Mouse (Mus musculus): Measurements from ENCODE around the gene Eipr1. TPM values are rescaled to one million over a fixed set of nuclear protein-coding genes. Genes with fewer than 3 reads are reported as not detected.

Eipr1 gene
- polyA plus RNA-seq, 1 experiment: 4.5 TPM

GRCm38 (mm10) chr12:28803043-28803442 lies 51.4 kb downstream of the Eipr1 start:
- H3K4me3 ChIP-seq (replicated peaks): peak overlapping the region; percentile 51
- no peaks in the 10 kb centered on the region for H3K9me3 ChIP-seq (ENCODE audit: control insufficient read depth, low read length)
- H3K36me3 ChIP-seq (ENCODE audit: control insufficient read depth): peaks cover 20% of the 10 kb centered on the region
- H3K27me3 ChIP-seq (ENCODE audit: control insufficient read depth): no peaks in the 10 kb centered on the region
- TF ChIP-seq GATA1 (IDR thresholded peaks at IDR 0.05; ENCODE audit: low read length) (no peak), TAL1 (IDR thresholded peaks at IDR 0.05; ENCODE audit: low read length) (no peak)
- peaks cover 80% of the 10 kb centered on the region for H3K4me1 ChIP-seq (ENCODE audit: control insufficient read depth)

- H3K36me3 ChIP-seq (ENCODE audit: control insufficient read depth): peaks cover 20% of the 10 kb centered on the region
- TF ChIP-seq GATA1 (IDR thresholded peaks at IDR 0.05; ENCODE audit: low read length) (peak; percentile 99), TAL1 (IDR thresholded peaks at IDR 0.05; ENCODE audit: low read length) (peak; percentile 97)
- H3K4me1 ChIP-seq (ENCODE audit: control insufficient read depth): peaks cover 94% of the 10 kb centered on the region
- H3K27me3 ChIP-seq (ENCODE audit: control insufficient read depth): no peaks in the 10 kb centered on the region
- no peaks in the 10 kb centered on the region for H3K9me3 ChIP-seq (ENCODE audit: control insufficient read depth, low read length)
- peak overlapping the region; percentile 53 for H3K4me3 ChIP-seq (replicated peaks)
These were observed 53.2 kb downstream of the Eipr1 start for GRCm38 (mm10) chr12:28804558-28805481.

DNA sequence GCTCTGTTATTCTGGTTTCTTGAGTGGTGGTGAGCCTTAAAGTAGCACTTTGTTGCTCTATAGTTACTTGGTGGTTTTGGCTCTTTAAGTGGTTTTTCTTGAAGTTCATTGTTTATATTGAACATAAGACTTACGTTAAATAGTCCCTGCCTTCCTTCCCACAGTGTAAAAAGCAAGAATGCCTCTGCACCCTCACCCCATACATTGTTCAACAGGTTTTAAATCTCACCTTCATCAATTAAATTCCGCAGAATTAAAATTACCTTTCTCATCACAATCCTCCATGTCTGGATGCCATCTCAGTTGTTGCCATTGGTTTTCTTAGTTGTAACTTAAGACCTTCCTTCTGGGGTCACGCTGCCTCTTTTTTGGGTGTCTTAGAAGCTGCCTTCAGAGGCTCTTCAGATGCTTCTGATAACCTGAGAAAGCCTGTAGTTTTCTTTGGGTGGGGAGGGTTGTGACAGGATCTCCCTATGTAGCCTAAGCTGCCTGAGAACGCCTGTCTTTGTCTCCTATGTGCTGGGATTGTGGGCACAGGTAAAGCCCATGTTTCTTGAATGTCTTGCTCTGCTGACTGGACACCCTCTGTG lies 57.3 kb downstream of the Eipr1 start:
- no peaks in the 10 kb centered on the region for H3K9me3 ChIP-seq (ENCODE audit: control insufficient read depth, low read length)
- H3K27me3 ChIP-seq (ENCODE audit: control insufficient read depth): no peaks in the 10 kb centered on the region
- peaks cover 97% of the 10 kb centered on the region for H3K4me1 ChIP-seq (ENCODE audit: control insufficient read depth)
- TF ChIP-seq GATA1 (IDR thresholded peaks at IDR 0.05; ENCODE audit: low read length) (no peak), TAL1 (IDR thresholded peaks at IDR 0.05; ENCODE audit: low read length) (no peak)
- peaks cover 23% of the 10 kb centered on the region for H3K36me3 ChIP-seq (ENCODE audit: control insufficient read depth)
- peak overlapping the region; percentile 60 for H3K4me3 ChIP-seq (replicated peaks)

GRCm38 (mm10) chr12:28809756-28810337 lies 58.2 kb downstream of the Eipr1 start:
- Histone ChIP-seq H3K27me3 (ENCODE audit: control insufficient read depth) (no peaks in the 10 kb centered on the region), H3K36me3 (ENCODE audit: control insufficient read depth) (peaks cover 20% of the 10 kb centered on the region), H3K9me3 (ENCODE audit: control insufficient read depth, low read length) (no peaks in the 10 kb centered on the region), H3K4me1 (ENCODE audit: control insufficient read depth) (peaks cover 91% of the 10 kb centered on the region), H3K4me3 (replicated peaks) (peak overlapping the region; percentile 60)
- 0 out of 2 replicates have a peak, but pooled peaks have one; percentile 21 for TF ChIP-seq GATA1 (IDR thresholded peaks at IDR 0.05; ENCODE audit: low read length)
- peak; percentile 53 for TF ChIP-seq TAL1 (IDR thresholded peaks at IDR 0.05; ENCODE audit: low read length)

GRCm38 (mm10) chr12:28816681-28817426 lies 65.3 kb downstream of the Eipr1 start:
- Histone ChIP-seq H3K4me1 (ENCODE audit: control insufficient read depth) (peaks cover 55% of the 10 kb centered on the region), H3K27me3 (ENCODE audit: control insufficient read depth) (no peaks in the 10 kb centered on the region), H3K36me3 (ENCODE audit: control insufficient read depth) (peaks cover 24% of the 10 kb centered on the region), H3K9me3 (ENCODE audit: control insufficient read depth, low read length) (no peaks in the 10 kb centered on the region), H3K4me3 (replicated peaks) (no peak overlapping the region)
- no peak for TF ChIP-seq GATA1 (IDR thresholded peaks at IDR 0.05; ENCODE audit: low read length)
- TF ChIP-seq TAL1 (IDR thresholded peaks at IDR 0.05; ENCODE audit: low read length): no peak

DNA sequence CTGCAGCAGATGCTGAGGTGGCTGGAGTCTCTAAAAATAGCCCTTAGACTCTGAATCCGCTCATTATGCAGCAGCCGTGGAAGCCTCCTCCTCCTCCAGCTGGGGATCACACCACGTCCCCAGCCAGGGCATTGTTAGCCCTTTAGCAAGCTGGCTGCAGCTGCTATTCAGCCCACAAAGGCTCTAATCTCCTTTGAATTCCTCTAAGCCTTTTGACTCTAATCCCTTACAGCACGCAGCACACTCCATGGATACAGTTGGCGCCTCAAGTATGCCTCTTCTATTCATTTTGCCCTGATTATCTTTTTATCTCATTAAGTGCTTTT lies 65.8 kb downstream of the Eipr1 start:
- H3K4me1 ChIP-seq (ENCODE audit: control insufficient read depth): peaks cover 52% of the 10 kb centered on the region
- H3K36me3 ChIP-seq (ENCODE audit: control insufficient read depth): peaks cover 20% of the 10 kb centered on the region
- H3K4me3 ChIP-seq (replicated peaks): no peak overlapping the region
- H3K9me3 ChIP-seq (ENCODE audit: control insufficient read depth, low read length): no peaks in the 10 kb centered on the region
- TF ChIP-seq GATA1 (IDR thresholded peaks at IDR 0.05; ENCODE audit: low read length) (no peak), TAL1 (IDR thresholded peaks at IDR 0.05; ENCODE audit: low read length) (no peak)
- H3K27me3 ChIP-seq (ENCODE audit: control insufficient read depth): no peaks in the 10 kb centered on the region

DNA sequence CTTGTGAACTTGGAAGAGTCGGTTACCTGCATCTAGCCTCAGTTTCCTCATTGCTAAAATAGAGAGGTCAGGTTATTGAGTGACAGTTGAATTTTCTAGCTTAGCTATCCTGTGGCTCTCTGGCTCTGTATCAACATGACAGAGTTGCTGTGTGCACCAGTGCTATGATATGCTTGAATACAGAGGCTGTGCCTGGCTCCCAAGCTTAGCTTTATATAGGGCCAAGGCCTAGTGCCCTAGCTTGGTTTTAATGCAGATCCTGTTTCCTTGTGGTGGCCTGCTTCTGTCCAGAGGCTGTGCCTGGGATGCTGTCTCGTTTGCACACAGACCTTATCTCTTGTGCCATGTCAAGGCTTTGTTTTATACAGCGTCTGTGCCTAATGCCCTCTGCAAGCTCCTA lies 66.3 kb downstream of the Eipr1 start:
- H3K27me3 ChIP-seq (ENCODE audit: control insufficient read depth): no peaks in the 10 kb centered on the region
- no peak overlapping the region for H3K4me3 ChIP-seq (replicated peaks)
- TF ChIP-seq TAL1 (IDR thresholded peaks at IDR 0.05; ENCODE audit: low read length) (no peak), GATA1 (IDR thresholded peaks at IDR 0.05; ENCODE audit: low read length) (no peak)
- peaks cover 18% of the 10 kb centered on the region for H3K36me3 ChIP-seq (ENCODE audit: control insufficient read depth)
- H3K4me1 ChIP-seq (ENCODE audit: control insufficient read depth): peaks cover 51% of the 10 kb centered on the region
- H3K9me3 ChIP-seq (ENCODE audit: control insufficient read depth, low read length): no peaks in the 10 kb centered on the region

DNA sequence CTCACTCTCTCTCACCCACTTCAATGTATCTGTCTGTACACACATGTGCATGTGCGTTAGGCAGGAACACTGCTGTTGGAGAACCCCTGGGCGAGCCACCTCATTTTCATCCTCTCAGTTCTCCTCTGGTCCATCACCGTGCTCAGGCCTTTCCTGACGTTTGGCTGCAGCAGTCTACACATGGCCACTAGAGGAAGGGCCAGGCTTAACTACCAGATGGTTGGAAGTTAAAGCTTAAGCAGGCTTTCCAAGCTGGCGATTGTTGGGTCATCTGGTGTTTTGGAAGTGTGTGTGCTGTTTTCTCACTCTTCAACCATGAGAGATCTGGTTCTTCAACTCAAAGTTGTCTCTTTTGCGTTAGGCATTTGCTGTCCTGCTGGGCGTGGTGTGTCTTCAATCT lies 71.9 kb downstream of the Eipr1 start:
- Histone ChIP-seq H3K36me3 (ENCODE audit: control insufficient read depth) (peaks cover 2% of the 10 kb centered on the region), H3K4me3 (replicated peaks) (no peak overlapping the region), H3K27me3 (ENCODE audit: control insufficient read depth) (no peaks in the 10 kb centered on the region), H3K9me3 (ENCODE audit: control insufficient read depth, low read length) (no peaks in the 10 kb centered on the region), H3K4me1 (ENCODE audit: control insufficient read depth) (peaks cover 19% of the 10 kb centered on the region)
- TF ChIP-seq GATA1 (IDR thresholded peaks at IDR 0.05; ENCODE audit: low read length) (no peak), TAL1 (IDR thresholded peaks at IDR 0.05; ENCODE audit: low read length) (no peak)
